ENCODE assay signal across 20 mouse cellular contexts in genomic region chr4:47653143-47653542, GRCm38 (mm10).
DNase-seq lines count a peak whose midpoint lies in the region; ATAC-seq and TF ChIP-seq lines count a peak whose summit lies in the region.
"Had no signal": no experiment of that assay in that cellular context is flagged by ENCODE, and none has a peak within 500 bp of the region (broad histone marks: within the 10 kb centered on the region; RNA-seq: fewer than 3 reads in every experiment).

No protein-coding gene starts in this region.

- H3K36me3 ChIP-seq in forebrain, embryonic 11.5 days (ENCODE audit: control insufficient read depth, insufficient read depth, low read length): no peaks in the 10 kb centered on the region
- no peaks in the 10 kb centered on the region for H3K36me3 ChIP-seq in forebrain, embryonic 10.5 days (replicated peaks)
- H3K36me3 ChIP-seq in midbrain, embryonic 12.5 days: no peaks in the 10 kb centered on the region
- H3K36me3 ChIP-seq in midbrain, embryonic 16.5 days (ENCODE audit: control insufficient read depth, insufficient read depth, low read length): no peaks in the 10 kb centered on the region
- no peaks in the 10 kb centered on the region for H3K36me3 ChIP-seq in forebrain, embryonic 15.5 days
- H3K36me3 ChIP-seq in neural tube, embryonic 14.5 days (ENCODE audit: control insufficient read depth, insufficient read depth, low read length): no peaks in the 10 kb centered on the region
- H3K36me3 ChIP-seq in kidney, adult 2 months (ENCODE audit: control insufficient read depth, insufficient read depth, low read length): no peaks in the 10 kb centered on the region
- H3K36me3 ChIP-seq: G1E had no signal

- H3K4me1 ChIP-seq in forebrain, embryonic 11.5 days (replicated peaks; ENCODE audit: control insufficient read depth, insufficient read depth, low read length): peaks cover 5% of the 10 kb centered on the region; the same call in 1 of the 2 replicates
- peaks cover 18% of the 10 kb centered on the region for H3K4me1 ChIP-seq in forebrain, embryonic 10.5 days
- H3K4me1 ChIP-seq in midbrain, embryonic 12.5 days: peaks cover 3% of the 10 kb centered on the region; the same call in 1 of the 2 replicates
- H3K4me1 ChIP-seq in midbrain, embryonic 16.5 days (ENCODE audit: control insufficient read depth, insufficient read depth, low read length): peaks cover 2% of the 10 kb centered on the region; the same call in 1 of the 2 replicates
- H3K4me1 ChIP-seq in forebrain, embryonic 15.5 days: peaks cover 21% of the 10 kb centered on the region
- no peaks in the 10 kb centered on the region for H3K4me1 ChIP-seq in neural tube, embryonic 14.5 days (ENCODE audit: control insufficient read depth, insufficient read depth, low read length)
- H3K4me1 ChIP-seq in kidney, adult 2 months (ENCODE audit: control insufficient read depth, insufficient read depth, low read length): no peaks in the 10 kb centered on the region

- whole genome bisulfite sequencing in forebrain, embryonic 11.5 days: 38% methylated on average over 2 of the region's 2 CpGs
- WGBS in forebrain, embryonic 10.5 days: 57% methylated on average over 2 of the region's 2 CpGs
- 53% methylated on average over 2 of the region's 2 CpGs for WGBS in midbrain, embryonic 12.5 days
- WGBS in midbrain, embryonic 16.5 days: 51% methylated on average over 2 of the region's 2 CpGs
- 24% methylated on average over 2 of the region's 2 CpGs for whole genome bisulfite sequencing in forebrain, embryonic 15.5 days
- WGBS in neural tube, embryonic 14.5 days: 41% methylated on average over 2 of the region's 2 CpGs
- WGBS in kidney, adult 2 months: 82% methylated on average over 2 of the region's 2 CpGs

- no peak for TF ChIP-seq CTCF in kidney, adult 2 months (conservative IDR thresholded peaks at IDR 0.05; ENCODE audit: insufficient read depth, insufficient read length, low read depth, low read length)

- ATAC-seq in forebrain, embryonic 11.5 days (replicated peaks; ENCODE audit: low FRiP score): peak; percentile 82
- peak; percentile 76 for ATAC-seq in midbrain, embryonic 12.5 days (ENCODE audit: low FRiP score, low read depth)
- no peak for ATAC-seq in midbrain, embryonic 16.5 days
- ATAC-seq in forebrain, embryonic 15.5 days (replicated peaks): peak; percentile 60
- peak; percentile 69; the same call in 1 of the 2 replicates for ATAC-seq in neural tube, embryonic 14.5 days (ENCODE audit: low read depth)
- ATAC-seq: inflammation-experienced regulatory T-cells, adult 6 months had no signal

- no peak overlapping the region for H3K4me3 ChIP-seq in forebrain, embryonic 11.5 days (ENCODE audit: low read depth, low read length)
- no peak overlapping the region for H3K4me3 ChIP-seq in forebrain, embryonic 10.5 days
- H3K4me3 ChIP-seq in midbrain, embryonic 12.5 days: no peak overlapping the region
- no peak overlapping the region for H3K4me3 ChIP-seq in midbrain, embryonic 16.5 days (ENCODE audit: low read depth, low read length)
- no peak overlapping the region for H3K4me3 ChIP-seq in forebrain, embryonic 15.5 days
- no peak overlapping the region for H3K4me3 ChIP-seq in neural tube, embryonic 14.5 days (ENCODE audit: low read depth, low read length)
- H3K4me3 ChIP-seq in kidney, adult 2 months (ENCODE audit: insufficient read depth, low read depth, low read length): no peak overlapping the region

- no peaks in the 10 kb centered on the region for H3K9me3 ChIP-seq in forebrain, embryonic 11.5 days (ENCODE audit: control insufficient read depth, low read length)
- H3K9me3 ChIP-seq in forebrain, embryonic 10.5 days: no peaks in the 10 kb centered on the region
- H3K9me3 ChIP-seq in midbrain, embryonic 12.5 days: no peaks in the 10 kb centered on the region
- H3K9me3 ChIP-seq in midbrain, embryonic 16.5 days (replicated peaks; ENCODE audit: control insufficient read depth, low read length, poor library complexity, severe bottlenecking): no peaks in the 10 kb centered on the region
- H3K9me3 ChIP-seq in forebrain, embryonic 15.5 days: no peaks in the 10 kb centered on the region
- no peaks in the 10 kb centered on the region for H3K9me3 ChIP-seq in neural tube, embryonic 14.5 days (ENCODE audit: control insufficient read depth, low read length)
- H3K9me3 ChIP-seq: G1E had no signal

- no peak overlapping the region for H3K9ac ChIP-seq in forebrain, embryonic 11.5 days (ENCODE audit: low read length)
- H3K9ac ChIP-seq in midbrain, embryonic 12.5 days (replicated peaks): no peak overlapping the region
- H3K9ac ChIP-seq in midbrain, embryonic 16.5 days (ENCODE audit: low read depth, low read length): no peak overlapping the region
- no peak overlapping the region for H3K9ac ChIP-seq in forebrain, embryonic 15.5 days (replicated peaks)
- no peak overlapping the region for H3K9ac ChIP-seq in neural tube, embryonic 14.5 days (replicated peaks; ENCODE audit: low read depth, low read length)

- no peak for TF ChIP-seq POLR2A in kidney, adult 2 months (IDR thresholded peaks at IDR 0.05; ENCODE audit: low read depth, low read length)

- no peak overlapping the region for H3K4me2 ChIP-seq in forebrain, embryonic 11.5 days (ENCODE audit: low read depth, low read length, severe bottlenecking)
- no peak overlapping the region for H3K4me2 ChIP-seq in midbrain, embryonic 12.5 days (replicated peaks)
- no peak overlapping the region for H3K4me2 ChIP-seq in midbrain, embryonic 16.5 days (ENCODE audit: low read length)
- H3K4me2 ChIP-seq in forebrain, embryonic 15.5 days (replicated peaks): no peak overlapping the region
- H3K4me2 ChIP-seq in neural tube, embryonic 14.5 days (ENCODE audit: low read depth, low read length): no peak overlapping the region
- H3K4me2 ChIP-seq: heart, embryonic 11.5 days; liver, embryonic 11.5 days had no signal

- H3K27me3 ChIP-seq in forebrain, embryonic 11.5 days (ENCODE audit: control insufficient read depth, insufficient read depth, low read length): no peaks in the 10 kb centered on the region
- H3K27me3 ChIP-seq in forebrain, embryonic 10.5 days (ENCODE audit: poor library complexity, severe bottlenecking): no peaks in the 10 kb centered on the region
- no peaks in the 10 kb centered on the region for H3K27me3 ChIP-seq in midbrain, embryonic 12.5 days
- H3K27me3 ChIP-seq in midbrain, embryonic 16.5 days (ENCODE audit: control insufficient read depth, insufficient read depth, low read depth, low read length): no peaks in the 10 kb centered on the region
- no peaks in the 10 kb centered on the region for H3K27me3 ChIP-seq in forebrain, embryonic 15.5 days
- H3K27me3 ChIP-seq in neural tube, embryonic 14.5 days (ENCODE audit: control insufficient read depth, insufficient read depth, low read length): no peaks in the 10 kb centered on the region
- no peaks in the 10 kb centered on the region for H3K27me3 ChIP-seq in kidney, adult 2 months (replicated peaks; ENCODE audit: control insufficient read depth, insufficient read depth, low read length)

- DNase-seq in forebrain, embryonic 11.5 days (ENCODE audit: low spot score): peak; percentile 63
- no peak for DNase-seq in forebrain, embryonic 10.5 days (ENCODE audit: extremely low spot score, low spot score)
- DNase-seq in kidney, adult 2 months: no peak
- DNase-seq in thymus, postnatal 10 days (ENCODE audit: low spot score in 2 of 2): no peak
- DNase-seq: adrenal gland, postnatal 14 days; cerebellum, adult 11 months; cerebellum, postnatal 10 days; heart, postnatal 10 days; kidney, adult 8-10 months; kidney, postnatal 14 days; lung, adult 18-20 months; lung, postnatal 14 days had no signal

- H3K27ac ChIP-seq in forebrain, embryonic 11.5 days (ENCODE audit: low read depth, low read length): no peak overlapping the region
- no peak overlapping the region for H3K27ac ChIP-seq in forebrain, embryonic 10.5 days
- no peak overlapping the region for H3K27ac ChIP-seq in midbrain, embryonic 12.5 days (replicated peaks)
- no peak overlapping the region for H3K27ac ChIP-seq in midbrain, embryonic 16.5 days (ENCODE audit: low read length)
- H3K27ac ChIP-seq in forebrain, embryonic 15.5 days (replicated peaks): no peak overlapping the region
- no peak overlapping the region for H3K27ac ChIP-seq in neural tube, embryonic 14.5 days (ENCODE audit: low read depth, low read length)
- no peak overlapping the region for H3K27ac ChIP-seq in kidney, adult 2 months (ENCODE audit: insufficient read depth, low read depth, low read length)
